Mouse (Mus musculus): ENCODE measurements around the gene Rcn3.
"Not testable (repeated sequence)": the region's sequence is repeated elsewhere in the genome, so short reads cannot be mapped to it uniquely, and the experiment has no call there.

Gene Rcn3

DNA sequence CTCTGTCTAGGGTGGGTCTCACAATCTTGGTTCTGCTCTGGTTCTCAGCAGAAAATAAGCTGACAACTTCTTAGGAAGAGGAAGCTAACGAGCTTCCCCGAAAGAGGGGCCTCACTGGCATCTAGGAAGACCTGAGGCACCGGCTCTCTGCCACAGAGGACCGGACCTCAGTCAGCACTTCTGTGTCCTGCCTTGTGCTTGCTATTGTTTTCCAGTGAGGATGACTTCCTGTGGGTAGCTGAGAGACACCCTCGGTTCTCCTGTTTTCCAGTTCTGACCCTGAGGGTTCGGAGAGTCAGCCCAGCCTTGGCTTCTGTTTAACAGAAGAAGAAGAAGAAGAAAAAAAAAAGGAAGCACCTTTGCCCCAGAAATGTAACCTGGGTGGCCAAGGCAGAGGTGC lies 5.5 kb upstream of the Rcn3 start:
- DNase-seq = no peak

GRCm38 (mm10) chr7:45095965-45096364 lies 3.9 kb upstream of the Rcn3 start:
- DNase-seq = not testable (repeated sequence)

DNA sequence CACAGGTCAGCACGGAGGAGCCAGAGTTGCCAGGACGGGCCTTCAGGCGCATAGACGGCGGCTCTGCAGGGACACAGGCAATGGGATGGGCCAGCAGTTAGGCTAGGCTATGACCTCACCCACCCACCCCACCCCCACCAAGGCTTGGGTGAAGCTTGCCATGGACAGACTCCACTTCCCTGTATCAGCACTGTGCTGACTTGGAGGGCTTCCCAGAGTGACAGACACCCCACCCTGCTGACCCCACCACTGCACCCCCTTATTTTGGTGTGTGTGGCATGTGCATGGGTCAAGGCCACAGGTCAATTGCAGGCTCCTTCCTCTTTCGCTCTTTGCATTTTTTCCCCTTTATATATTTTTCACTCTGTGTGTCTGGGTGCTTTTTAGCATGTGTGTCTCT lies 3.3 kb upstream of the Rcn3 start:
- no peak for DNase-seq

DNA sequence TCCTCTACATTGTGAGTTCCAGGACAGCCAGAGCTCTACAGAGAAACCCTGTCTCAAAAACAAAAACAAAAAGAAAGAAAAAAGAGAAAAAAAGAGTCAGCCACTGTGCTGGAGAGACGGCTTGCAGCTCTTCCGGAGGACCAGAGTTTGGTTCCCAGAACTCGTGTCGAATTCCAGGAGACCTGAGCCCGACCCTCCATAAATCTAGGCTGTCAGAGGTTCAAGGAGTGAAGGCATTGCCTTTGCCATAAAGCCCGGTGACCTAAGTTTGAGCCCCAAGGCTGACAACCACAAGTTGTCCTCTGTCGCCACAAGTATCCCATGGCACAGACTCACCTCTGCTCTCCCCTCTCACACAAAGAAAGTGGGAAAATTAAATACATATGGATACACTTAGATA lies 2.1 kb upstream of the Rcn3 start:
- peak; percentile 55 to 65 for DNase-seq

DNA sequence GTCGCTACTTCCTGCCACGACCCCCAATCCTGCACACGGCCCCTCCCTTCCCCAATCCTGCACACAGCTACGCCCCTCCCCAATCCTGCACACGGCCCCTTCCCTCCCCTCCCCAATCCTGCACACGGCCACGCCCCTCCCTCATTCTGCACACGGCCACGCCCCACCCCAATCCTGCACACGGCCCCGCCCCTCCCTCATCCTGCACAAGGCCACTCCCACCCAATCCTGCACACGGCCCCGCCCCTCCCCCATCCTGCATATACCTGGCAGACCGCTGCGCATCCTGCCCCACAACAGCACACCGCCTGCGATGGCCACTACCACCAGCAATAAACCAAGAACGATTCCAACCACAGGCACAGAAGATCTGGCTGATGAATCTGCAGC lies 1.5 kb upstream of the Rcn3 start:
- peak; percentile 60 to 66 for DNase-seq

GRCm38 (mm10) chr7:45092828-45093515 lies 951 bp upstream of the Rcn3 start:
- no peak for DNase-seq

DNA sequence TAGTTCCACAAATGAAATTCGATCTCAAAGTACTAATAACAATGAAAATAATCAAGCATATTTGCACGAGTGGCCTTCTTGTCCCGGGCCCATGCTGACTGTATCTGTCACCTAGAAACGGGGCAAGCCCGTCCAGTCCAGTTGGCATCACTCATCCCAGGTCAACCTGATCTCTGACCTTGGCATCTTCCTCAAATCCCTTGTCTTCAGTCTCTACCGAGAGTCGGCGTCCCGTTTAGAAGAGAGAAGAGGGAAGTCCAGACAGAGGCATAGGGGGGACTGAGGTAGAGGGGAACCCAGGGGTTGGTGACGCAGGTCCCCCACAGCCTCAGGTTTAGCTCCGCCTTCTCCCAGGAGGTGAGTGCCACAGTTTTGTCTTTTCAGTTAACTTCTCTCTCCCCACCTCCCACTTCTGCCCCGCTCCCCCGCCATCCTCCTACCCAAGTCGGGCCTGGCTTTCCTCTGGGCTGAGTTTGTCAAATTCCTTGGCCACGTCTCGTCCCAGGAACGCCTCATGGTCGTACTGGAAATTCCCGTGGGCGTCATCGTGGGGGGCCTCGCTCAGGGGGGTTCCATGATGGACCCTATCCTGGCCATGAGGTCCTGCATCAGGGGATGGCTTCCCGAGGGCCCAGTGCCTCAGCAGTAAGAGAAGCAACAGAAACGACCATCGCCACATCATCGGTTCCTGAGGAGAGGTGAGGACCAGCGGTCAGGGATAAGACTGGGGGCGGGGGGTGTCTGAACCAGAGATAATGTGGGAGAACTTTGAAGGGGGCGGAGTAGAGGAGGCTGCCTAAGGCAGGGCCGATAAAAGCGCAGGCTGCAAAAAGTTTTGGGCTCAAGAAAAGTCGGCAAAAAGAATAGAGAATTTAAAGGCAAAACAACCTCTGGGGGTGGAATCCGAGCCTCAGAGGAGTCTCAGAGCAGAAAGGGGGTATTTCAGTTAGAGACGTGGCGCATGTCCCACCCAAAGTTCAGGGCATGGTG lies 725 bp downstream of the Rcn3 start:
- DNase-seq = peak; percentile 69 to 78

- peak in 1 of 2 experiments; percentile 37 for DNase-seq
Measured at GRCm38 (mm10) chr7:45090251-45090977, 1.6 kb downstream of the Rcn3 start.

- DNase-seq = no peak
Measured at GRCm38 (mm10) chr7:45088597-45088996, 3.4 kb downstream of the Rcn3 start.

DNA sequence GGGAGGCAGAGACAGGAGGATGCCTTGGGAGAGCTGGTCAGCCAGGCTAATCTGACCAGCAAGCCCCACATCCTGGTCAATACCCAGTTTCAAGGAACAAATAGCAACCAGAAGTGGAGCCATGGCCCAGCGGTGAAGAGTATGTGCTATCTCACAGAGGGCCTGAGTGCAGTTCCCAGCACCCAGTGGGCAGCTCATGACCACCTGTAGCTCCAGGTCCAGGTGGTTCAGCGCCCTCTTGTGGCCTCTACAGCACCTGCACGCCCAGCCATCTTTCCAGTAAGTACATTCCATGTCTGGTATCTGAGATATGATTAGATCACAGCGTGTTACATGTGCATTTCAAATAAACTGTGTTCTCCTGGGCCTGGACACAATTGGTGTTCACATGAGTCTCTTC lies 5.9 kb downstream of the Rcn3 start:
- no peak for DNase-seq

GRCm38 (mm10) chr7:45083300-45083890 lies 8.6 kb downstream of the Rcn3 start:
- no peak for DNase-seq

- DNase-seq = peak; percentile 66 to 79
Measured at GRCm38 (mm10) chr7:45082401-45083299, 9.4 kb downstream of the Rcn3 start.

GRCm38 (mm10) chr7:45081016-45081415 lies 11.0 kb downstream of the Rcn3 start:
- DNase-seq = no peak

- DNase-seq = peak; percentile 94 to 96
Measured at GRCm38 (mm10) chr7:45079856-45080255, 12.2 kb downstream of the Rcn3 start.

GRCm38 (mm10) chr7:45078513-45078912 lies 13.5 kb downstream of the Rcn3 start:
- peak; percentile 87 to 89 for DNase-seq

- DNase-seq = no peak
Measured at GRCm38 (mm10) chr7:45077829-45078228, 14.2 kb downstream of the Rcn3 start.

GRCm38 (mm10) chr7:45077322-45077721 lies 14.7 kb downstream of the Rcn3 start:
- DNase-seq = no peak

- DNase-seq = no peak
Measured at GRCm38 (mm10) chr7:45076501-45076900, 15.5 kb downstream of the Rcn3 start.

DNA sequence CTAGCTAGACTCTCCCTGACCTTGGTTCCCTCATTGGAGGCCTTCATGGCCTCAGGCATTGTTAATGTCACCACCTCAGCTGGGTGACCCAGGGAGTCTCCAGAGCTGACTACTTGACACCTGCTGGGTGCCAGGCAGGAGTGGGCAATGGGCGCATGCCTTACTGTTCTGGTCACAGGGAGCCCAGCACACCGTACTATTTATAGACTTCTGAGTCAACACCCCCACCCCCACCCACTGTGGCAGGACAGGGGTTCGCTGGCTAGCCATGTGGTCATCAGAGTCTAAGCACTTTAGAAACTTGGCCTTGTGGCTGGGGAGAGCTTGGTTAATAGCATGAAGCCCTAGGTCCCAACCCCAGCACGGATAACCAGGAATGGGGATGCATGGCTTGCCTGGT lies 16.6 kb downstream of the Rcn3 start:
- DNase-seq = peak in 1 of 2 experiments; percentile 34

GRCm38 (mm10) chr7:45073949-45074348 lies 18.1 kb downstream of the Rcn3 start:
- no peak for DNase-seq

DNA sequence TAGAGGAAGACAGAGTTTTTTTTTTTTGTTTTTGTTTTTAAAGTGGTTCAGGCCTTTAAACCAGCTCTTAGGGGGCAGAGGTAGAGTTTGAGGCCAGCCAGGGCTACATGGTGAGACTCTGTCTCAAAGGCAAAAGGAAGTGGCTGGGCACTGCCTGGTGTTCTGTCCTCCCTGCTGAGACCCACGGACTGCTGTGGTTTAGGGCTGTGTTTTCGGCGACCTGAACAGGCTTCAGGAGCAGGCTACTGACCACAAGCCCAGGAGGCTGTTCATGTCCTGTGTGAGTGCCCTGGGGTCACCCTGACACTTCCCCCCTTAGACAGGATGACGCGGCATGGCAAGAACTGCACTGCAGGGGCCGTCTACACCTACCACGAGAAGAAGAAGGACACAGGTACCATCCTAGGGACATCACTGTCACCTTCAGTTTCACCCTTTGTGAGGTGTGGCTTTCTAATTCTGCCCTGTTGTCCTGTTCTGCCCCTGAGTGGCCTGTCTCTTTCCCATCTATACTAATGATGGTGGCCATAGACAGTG lies 18.8 kb downstream of the Rcn3 start:
- DNase-seq = no peak
